In genomic region chr11:80622233-80623037, GRCm38 (mm10) we compare ENCODE assay signal across 11 mouse cellular contexts.
DNase-seq lines count a peak whose midpoint lies in the region; ATAC-seq lines count a peak whose summit lies in the region.
"Had no signal": no experiment of that assay in that cellular context is flagged by ENCODE, and none has a peak within 500 bp of the region (broad histone marks: within the 10 kb centered on the region; RNA-seq: fewer than 3 reads in every experiment).

No protein-coding gene starts in this region.

- H3K9ac ChIP-seq in forebrain, embryonic 16.5 days (replicated peaks; ENCODE audit: low read depth, low read length): peak overlapping the region; percentile 20
- H3K9ac ChIP-seq: liver, embryonic 13.5 days had no signal

- peak overlapping the region; percentile 96 for H3K27ac ChIP-seq in forebrain, embryonic 16.5 days (ENCODE audit: low read length)
- H3K27ac ChIP-seq in midbrain, embryonic 10.5 days (replicated peaks): peak overlapping the region; percentile 78
- H3K27ac ChIP-seq: liver, embryonic 13.5 days had no signal

- H3K4me3 ChIP-seq in forebrain, embryonic 16.5 days (replicated peaks; ENCODE audit: low read length): peak overlapping the region; percentile 31
- H3K4me3 ChIP-seq in midbrain, embryonic 10.5 days: peak overlapping the region; percentile 42
- H3K4me3 ChIP-seq: liver, embryonic 13.5 days had no signal

- peak; percentile 52 to 55 for DNase-seq in left cerebral cortex, postnatal 10 days (ENCODE audit: extremely low spot score in 1 of 2, low spot score in 2 of 2)
- no peak for DNase-seq in left cerebral cortex, adult 18-20 months (ENCODE audit: low spot score in 2 of 2)
- DNase-seq in midbrain, embryonic 10.5 days (ENCODE audit: low spot score): peak; percentile 78
- DNase-seq in right cerebral cortex, postnatal 4 days: peak; percentile 60
- DNase-seq in adrenal gland, postnatal 10 days: no peak
- DNase-seq in kidney, adult 8-10 months: no peak
- no peak for DNase-seq in spleen, adult 12 weeks (ENCODE audit: low spot score)
- DNase-seq: adrenal gland, adult 2 months; heart, postnatal 36 days; liver, embryonic 13.5 days had no signal

- intact Hi-C loops in left cerebral cortex, postnatal 10 days (cut with DNase I): no loop called here

- peaks cover 17% of the 10 kb centered on the region for H3K4me1 ChIP-seq in forebrain, embryonic 16.5 days (replicated peaks; ENCODE audit: control insufficient read depth, insufficient read depth, low read length)
- H3K4me1 ChIP-seq in midbrain, embryonic 10.5 days: peaks cover 20% of the 10 kb centered on the region
- H3K4me1 ChIP-seq: liver, embryonic 13.5 days had no signal

- H3K4me2 ChIP-seq in forebrain, embryonic 16.5 days (ENCODE audit: low read length): peak overlapping the region; percentile 49
- H3K4me2 ChIP-seq: liver, embryonic 13.5 days had no signal

- H3K36me3 ChIP-seq in forebrain, embryonic 16.5 days (ENCODE audit: control insufficient read depth, insufficient read depth): no peaks in the 10 kb centered on the region
- H3K36me3 ChIP-seq in midbrain, embryonic 10.5 days: no peaks in the 10 kb centered on the region
- H3K36me3 ChIP-seq: liver, embryonic 13.5 days had no signal

- WGBS in forebrain, embryonic 16.5 days: 2% methylated on average over 11 of the region's 11 CpGs
- 7% methylated on average over 11 of the region's 11 CpGs for WGBS in midbrain, embryonic 10.5 days

- H3K9me3 ChIP-seq in forebrain, embryonic 16.5 days (ENCODE audit: control insufficient read depth, low read length): no peaks in the 10 kb centered on the region
- no peaks in the 10 kb centered on the region for H3K9me3 ChIP-seq in midbrain, embryonic 10.5 days (replicated peaks)
- H3K9me3 ChIP-seq: liver, embryonic 13.5 days had no signal

- no peaks in the 10 kb centered on the region for H3K27me3 ChIP-seq in forebrain, embryonic 16.5 days (replicated peaks; ENCODE audit: control insufficient read depth, insufficient read depth, low read length)
- H3K27me3 ChIP-seq in midbrain, embryonic 10.5 days (ENCODE audit: low read depth, poor library complexity, severe bottlenecking): peaks cover 50% of the 10 kb centered on the region
- H3K27me3 ChIP-seq: liver, embryonic 13.5 days had no signal

- peak; percentile 92 for ATAC-seq in forebrain, embryonic 16.5 days

Comparison
In these comparisons a context has a peak if more than half of its experiments do, and no peak if none do; other contexts are left out.
1. DNase-seq: peak in left cerebral cortex, postnatal 10 days (2 of 2), midbrain, embryonic 10.5 days (single experiment) and right cerebral cortex, postnatal 4 days (single experiment); none in left cerebral cortex, adult 18-20 months (0 of 2), adrenal gland, postnatal 10 days (single experiment), kidney, adult 8-10 months (0 of 2) and spleen, adult 12 weeks (single experiment).